Mouse (Mus musculus) lung, postnatal 0 days (tissue): ENCODE results near the gene Sh3pxd2a. TPM values are rescaled to one million over a fixed set of nuclear protein-coding genes. Genes with fewer than 3 reads are reported as not detected.

Experiments used
- ATAC-seq: fragments of 200-750 bp; cut with Nextera tagmentation; 2 replicates; pipeline ENCODE4 v1.8.0; 2017; ENCODE audit warnings: moderate library complexity
- DNase-seq: peaks from one replicate; pipeline ENCODE4 v3.0.0-alpha.2; 2016; ENCODE audit warnings: low spot score
- H3K27ac ChIP-seq: fragments of 300-500 bp; sonication (generic); 2 replicates; pipeline ENCODE4 v1.5.1; 2014; ENCODE audit warnings: antibody characterized with exemption, mild to moderate bottlenecking, low read length, mixed read lengths
- H3K27me3 ChIP-seq: fragments of 300-500 bp; sonication (generic); replicated peaks from 2 replicates; pipeline ENCODE4 v1.6.1; 2014; ENCODE audit warnings: low read length, mixed read lengths; ENCODE audit not compliant: insufficient read depth
- H3K36me3 ChIP-seq: fragments of 300-500 bp; sonication (generic); 2 replicates; pipeline ENCODE4 v1.6.1; 2014; ENCODE audit warnings: low read length, mixed read lengths; ENCODE audit not compliant: insufficient read depth
- H3K4me1 ChIP-seq: fragments of 300-500 bp; sonication (generic); 2 replicates; pipeline ENCODE4 v1.6.1; 2014; ENCODE audit warnings: antibody characterized with exemption, low read depth, low read length, mixed read lengths; ENCODE audit not compliant: insufficient read depth
- H3K4me2 ChIP-seq: fragments of 300-500 bp; sonication (generic); replicated peaks from 2 replicates; pipeline ENCODE4 v1.6.1; 2014; ENCODE audit warnings: low read depth, mild to moderate bottlenecking, low read length, moderate library complexity, mixed read lengths
- H3K4me3 ChIP-seq: fragments of 300-500 bp; sonication (generic); 2 replicates; pipeline ENCODE4 v1.5.1; 2014; ENCODE audit warnings: low read depth, low read length
- H3K9ac ChIP-seq: fragments of 300-500 bp; sonication (generic); replicated peaks from 2 replicates; pipeline ENCODE4 v1.6.1; 2014; ENCODE audit warnings: low read depth, mild to moderate bottlenecking
- H3K9me3 ChIP-seq: fragments of 300-500 bp; sonication (generic); 2 replicates; pipeline ENCODE4 v1.6.1; 2016; ENCODE audit warnings: low read length, mixed read lengths
- CTCF ChIP-seq: IDR thresholded peaks from 2 replicates; pipeline ENCODE4 v1.5.1; 2016; ENCODE audit warnings: antibody characterized with exemption, mild to moderate bottlenecking
- EP300 ChIP-seq: IDR thresholded peaks from 2 replicates; pipeline ENCODE4 v1.6.1; 2016; ENCODE audit warnings: antibody characterized with exemption, mild to moderate bottlenecking, control low read depth
- WGBS: fragments of 180-500 bp; shearing (Covaris S2); extraction: QIAGEN DNeasy Blood & Tissue Kit; methylation state at CpG from one replicate; pipeline ENCODE4 v1.1.7; 2014; 5-methylcytosine and 5-hydroxymethylcytosine counted together
- polyA plus RNA-seq: library from polyadenylated mRNA; unstranded; fragments of >200 nt; fragmentation: Nextera tagmentation; extraction: Ambion mirVana; gene quantifications from 2 replicates; pipeline ENCODE4 v1.2.1, GENCODE M21; 2015

Gene Sh3pxd2a
- polyA plus RNA-seq, 1 experiment from 2014 or later = 5.6 TPM

GRCm38 (mm10) chr19:47448618-47449151, 15.5 kb downstream of the Sh3pxd2a start:
- H3K9ac ChIP-seq = no peak overlapping the region
- TF ChIP-seq CTCF = no peak
- TF ChIP-seq EP300 = no peak
- ATAC-seq = no peak
- no peak for DNase-seq
- H3K4me2 ChIP-seq = no peak overlapping the region
- 46% methylated on average over 14 of the region's 14 CpGs for WGBS
- H3K36me3 ChIP-seq = no peaks in the 10 kb centered on the region
- peak overlapping the region; percentile 40; the same call in 1 of the 2 replicates for H3K27ac ChIP-seq
- no peaks in the 10 kb centered on the region for H3K9me3 ChIP-seq
- H3K4me3 ChIP-seq = no peak overlapping the region
- H3K27me3 ChIP-seq = no peaks in the 10 kb centered on the region
- peaks cover 53% of the 10 kb centered on the region for H3K4me1 ChIP-seq

GRCm38 (mm10) chr19:47446841-47447365, 17.3 kb downstream of the Sh3pxd2a start:
- Histone ChIP-seq H3K4me2 (peak overlapping the region; percentile 28), H3K27me3 (no peaks in the 10 kb centered on the region), H3K4me1 (peaks cover 55% of the 10 kb centered on the region), H3K9ac (no peak overlapping the region), H3K4me3 (no peak overlapping the region), H3K36me3 (no peaks in the 10 kb centered on the region), H3K9me3 (no peaks in the 10 kb centered on the region), H3K27ac (peak overlapping the region; percentile 73)
- ATAC-seq (peak; percentile 7; the same call in 1 of the 2 replicates), DNase-seq (peak; percentile 73)
- no peak for TF ChIP-seq CTCF
- no peak; the same call in 1 of the 2 replicates for TF ChIP-seq EP300
- WGBS = 13% methylated on average over 9 of the region's 9 CpGs

GRCm38 (mm10) chr19:47446130-47446529, 18.1 kb downstream of the Sh3pxd2a start:
- H3K4me1 ChIP-seq = peaks cover 51% of the 10 kb centered on the region
- H3K4me2 ChIP-seq = peak overlapping the region; percentile 28
- H3K36me3 ChIP-seq = no peaks in the 10 kb centered on the region
- ATAC-seq = peak; percentile 88
- TF ChIP-seq CTCF (no peak), EP300 (peak; percentile 69)
- 34% methylated on average over 9 of the region's 9 CpGs for WGBS
- H3K4me3 ChIP-seq = no peak overlapping the region
- peak overlapping the region; percentile 73 for H3K27ac ChIP-seq
- H3K9me3 ChIP-seq = no peaks in the 10 kb centered on the region
- DNase-seq = peak; percentile 87
- H3K27me3 ChIP-seq = no peaks in the 10 kb centered on the region
- no peak overlapping the region for H3K9ac ChIP-seq

GRCm38 (mm10) chr19:47445726-47446125, 18.5 kb downstream of the Sh3pxd2a start:
- TF ChIP-seq CTCF = no peak
- TF ChIP-seq EP300 = no peak
- Histone ChIP-seq H3K4me1 (peaks cover 51% of the 10 kb centered on the region), H3K9ac (no peak overlapping the region), H3K4me2 (no peak overlapping the region), H3K27me3 (no peaks in the 10 kb centered on the region), H3K9me3 (no peaks in the 10 kb centered on the region), H3K36me3 (no peaks in the 10 kb centered on the region), H3K27ac (peak overlapping the region; percentile 62), H3K4me3 (no peak overlapping the region)
- ATAC-seq (peak; percentile 82), DNase-seq (peak; percentile 87)
- 44% methylated on average over 6 of the region's 6 CpGs for WGBS

- no peaks in the 10 kb centered on the region for H3K9me3 ChIP-seq
- DNase-seq (no peak), ATAC-seq (no peak)
- 37% methylated on average over 12 of the region's 12 CpGs for WGBS
- no peak overlapping the region for H3K4me2 ChIP-seq
- TF ChIP-seq CTCF (no peak), EP300 (no peak)
- no peaks in the 10 kb centered on the region for H3K36me3 ChIP-seq
- H3K9ac ChIP-seq = no peak overlapping the region
- no peaks in the 10 kb centered on the region for H3K27me3 ChIP-seq
- no peak overlapping the region for H3K27ac ChIP-seq
- H3K4me1 ChIP-seq = peaks cover 46% of the 10 kb centered on the region
- no peak overlapping the region for H3K4me3 ChIP-seq
Observed at GRCm38 (mm10) chr19:47444488-47444887, 19.7 kb downstream of the Sh3pxd2a start.

GRCm38 (mm10) chr19:47442294-47442627, 21.9 kb downstream of the Sh3pxd2a start:
- ATAC-seq = no peak
- Histone ChIP-seq H3K9me3 (no peaks in the 10 kb centered on the region), H3K4me3 (no peak overlapping the region), H3K4me2 (no peak overlapping the region), H3K4me1 (peaks cover 31% of the 10 kb centered on the region), H3K36me3 (no peaks in the 10 kb centered on the region), H3K27ac (no peak overlapping the region), H3K27me3 (no peaks in the 10 kb centered on the region), H3K9ac (no peak overlapping the region)
- TF ChIP-seq EP300 (no peak), CTCF (no peak)
- 76% methylated on average over 6 of the region's 6 CpGs for WGBS
- no peak for DNase-seq
